Mouse (Mus musculus) right cerebral cortex, postnatal 4 days (tissue): ENCODE data around the gene Cpox.
"Not testable (repeated sequence)": the region's sequence is repeated elsewhere in the genome, so short reads cannot be mapped to it uniquely, and the experiment has no call there.

Source experiments
- DNase-seq: peaks from one replicate; pipeline ENCODE4 v3.0.0-alpha.2; 2022

The Cpox gene

DNA sequence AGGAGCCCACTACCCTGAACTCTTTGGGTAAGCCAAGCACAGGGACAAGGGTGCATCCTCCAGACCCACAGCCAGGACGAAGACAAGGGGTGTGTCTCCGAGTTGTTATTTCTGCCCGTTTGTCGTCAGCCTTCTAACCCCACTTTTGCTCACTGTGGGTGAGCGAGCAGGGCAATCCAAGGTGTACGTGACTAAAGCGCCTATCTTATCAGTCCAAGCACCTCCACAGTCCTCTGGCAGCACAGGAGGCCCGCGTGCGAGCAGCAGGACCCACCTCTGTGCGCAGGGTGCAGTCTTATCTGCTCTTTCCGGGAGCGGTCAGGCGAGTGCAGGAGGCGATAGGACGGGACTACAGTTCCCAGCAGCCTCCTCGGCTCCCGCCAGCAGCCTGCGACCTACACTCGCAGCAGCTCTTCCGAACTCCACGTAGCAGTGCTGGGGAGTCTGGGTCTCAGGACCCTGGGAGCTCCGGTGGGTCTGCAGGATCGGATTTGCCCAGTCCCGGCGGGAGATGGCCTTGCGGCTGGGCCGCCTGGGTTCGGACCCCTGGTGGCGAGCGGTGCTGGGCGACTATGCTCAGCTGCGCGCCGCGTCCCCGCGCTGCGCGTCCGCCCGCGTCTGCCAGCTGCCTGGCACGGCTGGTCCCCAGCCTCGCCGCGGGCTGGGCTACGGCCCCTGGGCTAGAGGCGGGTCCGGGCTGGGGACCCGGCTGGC, at the start of gene Cpox:
TSS of gene Cpox (plus strand) at position 376 of the 714 bp plus-strand sequence.
- peak; percentile 71 for DNase-seq

DNA sequence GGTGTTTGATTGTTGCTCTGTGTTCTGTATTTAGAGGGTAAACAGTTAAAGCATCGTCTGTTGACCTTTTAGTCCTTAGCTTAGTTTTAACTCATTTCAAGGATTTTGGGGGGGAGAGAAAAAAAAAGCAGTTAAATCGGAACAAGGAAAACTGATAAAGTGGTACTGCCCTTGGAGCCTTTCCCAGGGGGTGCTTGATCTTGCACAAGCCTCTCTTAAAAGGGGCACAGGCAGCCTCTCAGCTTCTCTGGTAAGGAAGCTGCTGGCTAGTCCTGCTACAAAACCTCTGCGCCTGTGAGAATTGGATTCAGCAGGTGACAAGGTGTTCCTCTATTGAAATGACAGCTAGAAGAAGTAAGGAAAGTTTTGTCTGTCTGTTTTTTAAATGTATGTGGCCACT, 47.7 kb upstream of the Cpox start:
- no peak for DNase-seq

DNA sequence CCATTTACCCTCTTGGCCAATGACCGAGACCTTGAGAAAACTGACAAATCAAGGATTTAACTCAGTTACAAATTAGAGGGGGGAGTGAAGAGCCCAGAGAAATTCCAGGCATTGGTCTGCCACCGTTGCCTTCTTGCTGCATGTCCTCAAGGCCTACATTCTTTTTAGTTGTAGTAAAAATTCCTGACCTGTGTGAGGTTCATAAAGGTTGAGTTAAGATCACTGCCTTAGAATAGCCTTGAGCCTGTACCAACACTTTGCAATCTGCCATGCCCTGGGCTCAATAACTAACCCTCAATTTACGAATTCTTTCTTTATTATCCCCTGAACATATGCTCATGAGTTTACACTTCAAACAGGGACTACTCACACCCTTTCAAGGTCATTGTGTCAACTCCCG, 47.0 kb upstream of the Cpox start:
- no peak for DNase-seq

DNA sequence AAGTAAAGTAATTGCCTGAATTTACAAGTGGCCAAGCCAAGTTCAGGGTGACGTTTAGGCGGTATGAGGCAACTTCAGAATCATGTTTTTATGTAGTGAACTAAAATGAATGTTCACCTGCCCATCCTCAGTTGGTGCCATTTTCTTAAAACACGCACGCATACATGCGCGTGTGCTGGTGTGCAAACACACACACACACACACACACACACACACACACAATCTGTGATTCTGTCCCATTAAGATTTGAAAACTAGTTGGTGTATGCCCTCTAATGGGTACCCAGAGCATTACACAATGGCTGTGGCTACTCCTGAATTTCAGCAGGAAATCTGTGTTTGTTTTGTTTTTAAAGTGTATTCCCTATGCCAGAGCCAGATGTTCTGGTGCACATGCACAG, 46.1 kb upstream of the Cpox start:
- peak; percentile 17 for DNase-seq

DNA sequence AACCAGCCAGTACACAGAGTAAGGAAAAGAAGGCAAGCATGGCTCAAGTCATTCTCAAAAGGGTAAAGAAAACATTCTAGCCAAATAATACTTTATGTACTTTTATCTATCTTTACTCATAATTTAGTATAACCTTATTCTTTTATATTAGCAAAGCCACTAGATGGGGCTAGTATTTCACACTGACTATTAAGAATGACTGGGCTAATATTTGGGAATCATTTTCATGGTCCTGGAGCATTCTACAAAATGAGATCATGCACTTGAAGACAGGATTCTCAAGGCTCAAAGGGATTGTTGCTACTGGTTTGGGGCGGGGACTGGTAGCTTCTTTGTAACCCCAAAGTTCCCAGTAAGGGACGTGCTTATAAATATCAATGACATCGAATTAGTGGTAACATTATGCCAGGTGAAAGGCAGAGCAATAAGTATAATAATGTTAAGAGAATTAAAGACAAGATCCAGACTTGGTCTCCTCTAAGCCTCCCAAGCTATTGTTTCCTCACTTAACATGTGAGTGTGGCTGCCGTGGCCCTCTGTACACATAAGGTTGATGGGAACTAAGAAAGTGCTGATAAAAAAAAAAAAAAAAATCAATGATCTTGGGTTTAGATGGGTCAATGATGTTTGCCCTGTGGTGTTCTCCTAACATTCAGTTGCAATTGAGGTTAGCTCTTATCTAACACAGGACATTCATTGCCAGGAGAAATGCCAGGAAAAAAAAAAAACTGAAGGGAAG, 42.3 kb upstream of the Cpox start:
- no peak for DNase-seq

GRCm38 (mm10) chr16:58628336-58628680, 41.8 kb upstream of the Cpox start:
- DNase-seq: no peak

GRCm38 (mm10) chr16:58628968-58629367, 41.1 kb upstream of the Cpox start:
- no peak for DNase-seq

GRCm38 (mm10) chr16:58629736-58630135, 40.4 kb upstream of the Cpox start:
- no peak for DNase-seq

DNA sequence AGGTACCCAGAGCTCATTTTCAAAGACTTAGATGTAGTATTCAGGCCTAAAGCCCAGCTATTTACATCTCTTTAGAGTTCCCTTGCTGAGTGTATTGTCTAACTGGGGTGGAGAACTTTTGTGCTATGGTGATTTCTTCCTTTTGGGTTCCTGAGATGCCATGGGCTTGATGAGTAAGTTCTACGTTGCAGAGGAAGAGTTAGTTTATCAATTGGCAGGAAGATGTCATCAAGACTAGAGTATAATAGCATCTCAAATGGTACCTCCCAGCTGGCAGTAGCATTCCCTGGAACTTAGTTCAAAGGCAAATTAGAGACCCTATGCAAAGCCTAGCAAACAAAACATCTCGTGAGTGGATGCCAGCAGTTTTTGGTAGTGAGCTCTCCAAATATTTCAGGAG, 34.2 kb upstream of the Cpox start:
- DNase-seq: no peak

GRCm38 (mm10) chr16:58637448-58637847, 32.6 kb upstream of the Cpox start:
- no peak for DNase-seq

- DNase-seq: no peak
Observed at GRCm38 (mm10) chr16:58638016-58638415, 32.1 kb upstream of the Cpox start.

GRCm38 (mm10) chr16:58638689-58639175, 31.4 kb upstream of the Cpox start, which contains the start of gene E330017A01Rik:
Gene E330017A01Rik (minus strand): TSS chr16:58638739.
- no peak for DNase-seq

DNA sequence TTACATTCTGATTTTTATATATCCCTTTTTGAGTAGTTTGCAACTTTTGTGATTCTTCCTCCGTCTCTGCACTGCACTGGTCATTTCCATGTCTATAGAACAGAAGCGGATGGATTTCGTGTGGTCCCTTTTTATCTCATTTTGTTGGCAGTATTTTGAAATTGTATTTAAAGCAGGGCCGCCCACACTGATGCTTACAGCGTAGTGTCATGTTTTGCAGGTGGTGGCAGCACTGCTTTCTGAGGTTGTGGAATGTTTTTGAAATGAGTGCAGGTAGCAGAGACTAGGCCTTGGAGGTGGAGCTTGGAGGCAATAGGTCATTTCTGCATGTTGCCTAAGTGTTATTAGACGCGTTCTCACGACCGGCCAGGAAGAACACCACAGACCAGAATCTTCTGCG, 20.1 kb upstream of the Cpox start:
- DNase-seq: no peak

GRCm38 (mm10) chr16:58655751-58656150, 14.3 kb upstream of the Cpox start:
- DNase-seq: no peak

- no peak for DNase-seq
Observed at GRCm38 (mm10) chr16:58656526-58656925, 13.6 kb upstream of the Cpox start.

GRCm38 (mm10) chr16:58658668-58659067, 11.4 kb upstream of the Cpox start:
- no peak for DNase-seq

- no peak for DNase-seq
Observed at GRCm38 (mm10) chr16:58661826-58662225, 8.3 kb upstream of the Cpox start.

DNA sequence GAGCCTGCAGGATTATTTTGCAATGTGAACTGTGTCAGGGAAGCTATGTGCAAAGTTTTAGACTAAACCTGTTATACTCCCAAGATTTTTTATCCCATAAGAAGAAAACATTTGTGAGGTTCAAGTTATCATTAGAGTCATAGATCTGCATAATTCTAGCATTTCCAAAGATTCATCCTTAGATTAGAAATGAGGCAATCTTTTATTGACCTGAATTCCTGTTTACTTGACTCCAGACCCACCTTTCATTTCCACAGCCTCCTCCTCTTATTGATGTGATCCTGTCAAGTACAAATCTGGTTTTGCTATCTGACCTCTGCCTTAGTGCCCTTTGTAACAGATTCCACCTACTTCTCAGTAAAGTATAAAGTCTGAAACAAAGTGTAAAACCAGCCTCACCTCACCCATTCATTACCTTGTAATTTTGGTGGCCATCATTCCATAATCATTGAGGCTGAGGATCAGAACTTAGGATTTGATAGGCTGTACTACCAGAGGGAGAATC, 7.8 kb upstream of the Cpox start:
- no peak for DNase-seq

DNA sequence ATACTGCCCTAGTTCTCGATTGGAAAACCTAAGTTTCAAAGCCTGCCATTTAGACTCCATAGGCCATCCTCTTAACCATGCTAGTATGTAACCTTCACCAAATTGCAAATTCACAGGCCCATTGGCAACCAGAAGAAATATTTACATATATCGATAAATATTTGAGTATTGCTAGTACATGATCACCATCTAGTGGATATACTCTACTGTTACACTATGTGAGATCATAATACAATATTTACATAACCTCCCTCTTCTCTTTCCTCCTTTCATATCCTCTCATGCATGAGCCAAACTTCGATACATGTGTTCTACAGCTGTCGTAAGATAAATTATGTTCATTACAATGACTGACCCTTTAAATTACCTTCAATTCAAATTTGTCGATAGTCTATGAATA, 7.1 kb upstream of the Cpox start:
- DNase-seq: no peak

- DNase-seq: no peak
Observed at GRCm38 (mm10) chr16:58663816-58664215, 6.3 kb upstream of the Cpox start.

- not testable (repeated sequence) for DNase-seq
Observed at GRCm38 (mm10) chr16:58665137-58665536, 5.0 kb upstream of the Cpox start.

GRCm38 (mm10) chr16:58666681-58667080, 3.4 kb upstream of the Cpox start:
- not testable (repeated sequence) for DNase-seq

DNA sequence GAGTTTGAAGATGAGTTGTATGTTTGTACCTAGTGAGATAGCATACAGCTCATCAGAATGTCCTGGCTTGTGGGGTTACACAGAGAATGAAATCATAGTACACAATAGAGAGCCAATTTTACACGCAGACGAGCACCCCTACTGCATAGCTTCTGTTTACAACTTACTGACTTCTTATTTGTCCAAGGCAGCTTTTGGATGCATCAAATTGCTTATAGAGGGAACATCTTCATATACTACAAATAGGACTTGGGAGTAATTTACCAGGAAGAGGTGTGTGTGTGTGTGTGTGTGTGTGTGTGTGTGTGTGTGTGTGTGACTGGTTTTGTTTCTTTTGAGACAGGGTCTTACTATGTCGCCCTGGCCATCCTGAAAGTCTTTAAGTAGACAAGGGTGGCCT, 1.5 kb upstream of the Cpox start:
- DNase-seq: no peak

DNA sequence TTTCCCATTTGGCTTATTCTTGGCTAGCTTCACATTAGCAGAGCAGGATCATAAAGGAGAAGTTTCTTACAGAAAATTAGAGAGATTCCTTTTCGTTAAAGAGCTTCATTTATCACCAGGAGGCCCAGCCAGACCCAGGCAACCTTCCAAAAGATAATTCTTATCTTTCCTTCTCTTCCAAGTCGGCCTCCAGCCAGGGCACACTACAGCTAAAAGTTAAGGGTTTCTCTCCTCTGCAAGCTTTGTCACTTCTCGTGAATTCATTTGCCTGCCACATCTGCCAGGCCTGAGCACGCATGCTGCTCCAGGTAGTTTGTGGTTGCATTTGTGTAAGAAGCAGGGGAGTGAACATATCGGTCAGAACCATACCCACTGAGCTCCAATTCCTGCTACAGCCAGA, 828 bp upstream of the Cpox start:
- no peak for DNase-seq
